Mouse (Mus musculus) E14TG2a.4 (cell line): ENCODE results near the gene Btn1a1.

Source experiments
- CTCF ChIP-seq: conservative IDR thresholded peaks from 2 replicates; pipeline ENCODE4 v1.5.1; 2014; ENCODE audit warnings: low read length
- NANOG ChIP-seq: IDR thresholded peaks from 2 replicates; pipeline ENCODE4 v1.6.1; 2014; ENCODE audit warnings: borderline replicate concordance, low read length, mixed read lengths
- POU5F1 ChIP-seq: IDR thresholded peaks from 2 replicates; pipeline ENCODE4 v1.6.1; 2014; ENCODE audit warnings: low read length, borderline replicate concordance

- TF ChIP-seq CTCF: no peak
- no peak for TF ChIP-seq NANOG
- TF ChIP-seq POU5F1: no peak
These were observed 25.8 kb downstream of the Btn1a1 start for GRCm38 (mm10) chr13:23439901-23440300.
